Mouse (Mus musculus) MN1 (cell line): ENCODE measurements around the gene Zscan10.
"Not testable (repeated sequence)": the region's sequence is repeated elsewhere in the genome, so short reads cannot be mapped to it uniquely, and the experiment has no call there.

Experiments
- DNase-seq: peaks from one replicate; pipeline ENCODE4 v3.0.0-alpha.2; 2016; ENCODE audit warnings: low spot score

The Zscan10 gene

GRCm38 (mm10) chr17:23587253-23587652 is 13.4 kb upstream of the Zscan10 start:
- DNase-seq: no peak

DNA sequence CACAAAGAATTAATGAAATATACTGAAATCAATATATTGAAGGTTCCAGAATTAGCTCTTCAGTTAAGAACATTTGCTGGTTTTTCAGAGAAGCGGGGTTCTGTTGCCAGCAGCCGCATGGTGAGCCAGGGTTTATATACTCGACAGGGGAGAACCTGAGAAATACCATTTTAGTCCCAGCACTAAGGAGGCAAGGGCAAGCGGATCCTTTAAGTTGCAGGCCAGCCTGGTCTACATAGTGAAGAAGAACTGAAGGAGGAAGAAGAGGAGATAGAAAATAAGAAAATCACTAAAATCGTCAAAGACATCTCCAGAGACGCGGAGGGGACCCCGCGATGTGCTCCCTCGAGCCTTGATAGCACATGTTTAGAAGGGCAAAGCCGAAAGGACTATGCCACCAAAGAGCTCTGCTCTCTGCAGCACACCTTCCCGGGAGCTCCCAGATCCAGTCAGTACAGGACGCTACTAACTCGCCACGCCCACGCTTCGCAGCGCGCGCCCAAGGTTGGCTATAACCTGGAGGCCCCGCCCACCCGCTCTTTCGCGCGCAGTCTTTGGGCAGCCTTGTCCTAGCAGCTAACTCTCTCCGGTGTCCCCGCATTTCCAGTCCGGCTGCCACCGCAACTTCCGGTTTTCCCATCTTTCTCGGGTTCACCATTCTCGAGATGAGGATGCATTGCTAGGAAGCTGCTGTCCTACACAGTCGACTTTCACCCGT is 8.3 kb upstream of the Zscan10 start:
- DNase-seq: peak; percentile 99

DNA sequence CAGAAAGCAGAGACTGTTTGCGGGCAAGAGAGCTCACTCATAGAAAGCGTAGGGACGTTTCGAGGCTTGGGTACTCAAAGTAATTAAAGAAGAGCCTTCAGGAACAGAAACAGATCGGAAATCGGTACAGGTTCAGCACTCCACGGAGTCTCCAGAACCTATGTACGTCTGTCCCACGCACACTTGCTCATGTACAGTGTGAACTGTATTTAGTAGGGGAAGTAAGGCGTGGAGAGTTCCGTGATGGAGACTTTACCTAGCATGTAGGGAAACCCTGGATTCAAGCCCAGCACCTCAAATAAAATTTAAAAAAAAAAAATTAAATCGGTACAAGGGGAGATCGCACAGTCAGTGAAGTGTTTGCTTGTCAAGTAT is 7.7 kb upstream of the Zscan10 start:
- no peak for DNase-seq

GRCm38 (mm10) chr17:23595139-23595538 is 5.5 kb upstream of the Zscan10 start:
- not testable (repeated sequence) for DNase-seq

DNA sequence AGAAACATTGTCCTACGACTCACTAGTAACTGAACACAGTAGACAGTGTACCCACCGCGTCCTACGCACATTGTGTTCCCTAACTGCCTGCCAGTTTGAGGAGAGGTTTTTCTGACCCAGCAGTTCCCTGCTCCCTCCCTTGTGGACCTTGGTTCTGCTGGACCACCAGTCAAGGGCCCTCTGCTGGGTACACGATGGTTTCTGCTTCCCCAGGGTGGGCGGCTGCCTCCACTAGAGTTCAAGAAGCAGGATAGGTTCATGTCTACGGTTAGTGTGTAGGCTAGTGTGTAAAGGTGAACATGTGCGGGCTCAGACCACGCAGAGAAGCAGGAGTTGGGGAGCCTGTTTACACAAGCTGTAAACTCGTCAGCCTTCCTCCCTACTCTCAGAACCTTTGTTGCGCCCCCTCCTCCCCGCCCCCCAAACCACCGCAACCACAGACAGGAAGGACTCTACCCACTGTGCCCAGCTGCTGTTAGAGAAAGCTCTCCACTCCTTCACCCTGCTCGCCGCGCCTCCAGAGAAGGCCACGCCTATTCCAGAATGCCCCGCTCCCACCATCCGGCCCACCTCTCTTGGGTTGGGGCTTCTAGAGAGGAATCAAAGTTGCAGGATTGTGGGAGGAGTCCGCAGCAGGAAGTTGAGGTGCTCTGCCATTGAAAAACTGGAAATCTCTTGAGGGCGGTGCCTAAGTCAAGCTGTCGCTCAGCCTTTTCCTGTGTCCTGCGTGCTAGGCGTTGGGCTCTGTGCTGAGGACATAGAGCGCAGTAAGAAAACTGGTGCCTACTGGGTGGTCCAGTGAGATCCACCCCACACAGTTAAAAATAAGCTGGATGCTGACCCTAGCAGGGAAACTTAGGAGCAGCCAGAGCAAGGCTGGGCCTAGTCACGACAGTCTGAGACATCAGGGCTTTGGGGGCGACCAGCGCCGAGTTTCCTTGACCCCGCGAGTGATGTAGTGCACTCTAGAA is 1.8 kb upstream of the Zscan10 start, which contains the start of gene Zfp13:
Gene Zfp13 (minus strand): TSS at position 906 of the 971 bp plus-strand sequence.
- peak; percentile 97 for DNase-seq

- DNase-seq: peak; percentile 68
Measured at GRCm38 (mm10) chr17:23599605-23600063, 1.0 kb upstream of the Zscan10 start.

- DNase-seq: no peak
Measured at GRCm38 (mm10) chr17:23601836-23602585, 1.4 kb downstream of the Zscan10 start.

- DNase-seq: no peak
Measured at GRCm38 (mm10) chr17:23603077-23603476, 2.4 kb downstream of the Zscan10 start.

DNA sequence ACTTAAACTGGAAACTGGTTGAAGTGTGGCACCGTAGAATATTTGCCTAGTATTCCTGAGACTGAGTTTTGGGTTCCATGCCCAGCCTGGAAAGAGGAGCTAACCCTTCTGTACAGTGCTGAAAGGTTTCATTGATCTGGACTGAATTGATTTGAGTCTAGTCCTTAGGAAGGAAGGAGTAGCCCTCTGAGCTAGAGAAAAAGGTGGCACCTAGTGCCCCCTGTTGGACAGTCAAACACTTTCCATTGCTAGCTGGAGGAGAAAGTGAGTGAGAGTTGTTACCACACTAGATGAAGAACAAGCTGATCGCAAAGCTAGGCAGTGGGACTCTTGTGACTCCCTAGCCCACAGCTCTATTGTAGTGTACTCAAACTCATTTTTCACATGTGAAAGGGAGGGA is 2.9 kb downstream of the Zscan10 start:
- DNase-seq: no peak

- DNase-seq: no peak
Measured at GRCm38 (mm10) chr17:23604394-23604793, 3.7 kb downstream of the Zscan10 start.

DNA sequence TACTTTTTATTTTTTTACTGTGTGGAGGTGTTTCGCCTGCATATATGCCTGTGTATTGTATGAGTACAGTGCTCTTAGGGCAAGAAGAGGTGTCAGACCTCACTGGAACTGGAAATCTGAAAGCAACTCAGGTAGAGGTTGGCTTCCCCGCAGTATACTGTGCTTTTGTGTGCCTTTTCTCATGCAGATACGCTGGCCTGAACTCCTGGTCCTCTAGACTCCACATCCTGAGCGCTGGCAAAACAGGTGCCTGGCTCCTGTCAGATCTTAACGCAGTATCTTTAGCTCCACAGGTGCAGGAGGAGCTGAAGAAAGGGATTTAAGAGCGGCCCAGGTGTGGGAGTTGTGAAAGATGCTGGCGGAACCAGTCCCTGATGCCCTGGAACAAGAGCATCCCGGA is 4.6 kb downstream of the Zscan10 start:
- DNase-seq: no peak

DNA sequence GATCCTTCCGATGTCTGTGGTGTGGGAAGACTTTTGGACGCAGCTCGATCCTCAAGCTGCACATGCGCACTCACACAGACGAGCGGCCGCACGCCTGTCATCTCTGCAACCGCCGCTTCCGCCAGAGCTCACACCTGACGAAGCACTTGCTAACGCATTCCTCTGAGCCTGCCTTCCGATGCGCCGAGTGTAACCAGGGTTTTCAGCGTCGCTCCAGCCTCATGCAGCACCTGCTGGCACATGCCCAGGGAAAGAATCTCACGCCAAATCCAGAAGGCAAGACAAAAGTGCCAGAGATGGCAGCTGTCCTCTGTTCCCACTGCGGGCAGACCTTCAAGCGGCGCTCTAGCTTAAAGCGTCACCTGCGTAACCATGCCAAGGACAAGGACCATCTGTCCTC is 9.0 kb downstream of the Zscan10 start:
- DNase-seq: peak; percentile 34

DNA sequence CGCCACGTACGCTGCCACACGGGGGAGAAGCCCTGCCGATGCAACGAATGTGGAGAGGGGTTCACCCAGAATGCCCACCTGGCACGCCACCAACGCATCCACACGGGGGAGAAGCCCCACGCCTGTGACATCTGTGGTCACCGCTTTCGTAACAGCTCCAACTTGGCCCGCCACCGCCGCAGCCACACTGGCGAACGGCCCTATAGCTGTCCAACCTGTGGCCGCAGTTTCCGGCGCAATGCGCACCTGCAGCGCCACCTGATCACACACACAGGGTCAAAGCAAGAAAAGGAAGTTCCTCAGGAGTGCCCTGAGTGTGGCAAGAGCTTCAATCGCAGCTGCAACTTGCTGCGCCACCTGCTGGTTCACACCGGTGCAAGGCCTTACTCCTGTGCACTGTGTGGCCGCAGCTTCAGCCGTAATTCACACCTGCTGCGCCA is 9.7 kb downstream of the Zscan10 start:
- DNase-seq: peak; percentile 85

- DNase-seq: no peak
Measured at GRCm38 (mm10) chr17:23617087-23617486, 16.4 kb downstream of the Zscan10 start.

- no peak for DNase-seq
Measured at GRCm38 (mm10) chr17:23620351-23620750, 19.7 kb downstream of the Zscan10 start.

GRCm38 (mm10) chr17:23627813-23628212 is 27.2 kb downstream of the Zscan10 start:
- DNase-seq: no peak

- DNase-seq: peak; percentile 71
Measured at GRCm38 (mm10) chr17:23630195-23631020, 29.8 kb downstream of the Zscan10 start.

DNA sequence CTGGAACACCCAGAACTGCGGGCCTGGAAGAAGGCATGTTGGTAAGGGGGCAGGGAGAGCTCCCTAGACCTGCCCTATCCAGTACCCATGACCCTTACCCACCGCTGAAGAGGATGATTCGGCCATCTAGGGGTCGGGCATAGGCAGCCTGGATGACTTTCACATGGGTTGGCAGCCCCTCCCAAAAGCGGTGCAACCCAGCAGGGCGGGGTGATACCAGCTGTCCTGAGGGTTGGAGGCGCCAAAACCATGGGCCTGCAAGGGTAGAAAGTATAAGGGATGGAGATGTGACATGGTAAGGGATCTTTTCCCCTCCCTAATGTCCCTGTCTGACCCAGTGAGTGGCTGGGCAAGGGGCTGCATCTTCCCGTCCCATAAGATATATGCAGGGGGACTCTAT is 30.6 kb downstream of the Zscan10 start:
- DNase-seq: no peak

DNA sequence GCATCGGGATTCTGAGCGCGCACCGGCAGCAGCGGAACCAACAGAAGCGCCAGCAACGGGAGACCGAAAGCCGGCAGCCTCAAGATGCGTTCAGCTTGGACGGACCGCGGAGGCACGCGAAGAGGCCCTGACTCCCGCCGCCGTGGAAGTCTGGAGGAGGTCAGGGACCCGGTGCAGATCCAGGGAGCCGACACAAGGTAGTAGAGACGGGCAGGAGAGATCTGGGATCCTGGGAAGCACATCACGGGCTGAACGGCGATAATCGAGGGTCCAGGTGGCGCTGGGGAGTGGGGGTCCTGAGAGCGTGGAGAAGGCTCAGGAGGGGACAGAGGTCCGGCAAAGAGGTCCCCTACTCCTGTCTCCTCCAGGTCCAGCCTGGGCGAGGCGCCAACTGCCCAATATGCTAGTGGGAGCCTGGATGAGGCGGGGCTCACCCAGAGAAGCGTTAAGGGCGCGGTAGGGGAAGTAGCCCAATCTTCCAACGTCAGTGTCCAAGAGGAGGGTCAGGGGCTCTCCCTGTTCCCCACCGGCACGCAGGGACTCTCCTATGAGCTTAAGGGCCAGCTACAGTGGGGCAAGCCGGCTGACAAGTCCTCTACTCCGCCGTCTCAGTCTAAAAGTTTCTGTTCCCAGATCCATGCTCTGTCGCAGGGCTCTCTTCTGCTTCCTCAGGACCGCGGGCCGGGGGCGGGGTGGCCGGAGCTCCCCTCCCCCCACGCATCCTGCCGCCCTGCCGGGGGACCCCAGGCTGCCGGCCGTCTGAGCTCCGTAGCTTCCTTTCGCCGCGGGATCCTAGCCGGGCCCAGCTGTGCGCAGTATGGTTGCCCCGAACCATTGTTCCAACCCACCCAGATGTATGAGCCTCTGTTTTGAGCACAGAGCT is 44.2 kb downstream of the Zscan10 start, which contains the start of gene Mmp25:
Gene Mmp25 (minus strand): TSS at position 665 of the 883 bp plus-strand sequence.
- no peak for DNase-seq

GRCm38 (mm10) chr17:23645894-23646293 is 45.2 kb downstream of the Zscan10 start:
- DNase-seq: no peak
